In the genomic region with DNA sequence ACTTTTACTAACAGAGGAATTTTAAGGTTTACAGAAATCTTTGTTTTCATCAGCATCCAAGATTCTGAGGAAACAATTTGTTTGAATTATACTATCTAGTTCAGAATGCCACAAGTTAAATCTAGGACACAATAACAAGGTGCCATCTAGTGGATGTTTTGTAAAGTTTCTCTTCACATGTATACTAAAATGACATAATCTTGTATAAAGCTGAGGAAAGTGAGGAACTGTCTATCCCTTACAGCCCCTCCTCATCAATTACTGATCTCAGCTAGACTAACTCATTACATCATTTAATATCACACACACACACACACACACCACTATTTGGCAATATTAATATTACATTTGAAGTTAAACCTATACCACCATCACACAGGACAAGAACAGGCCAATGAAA, we compare ENCODE assay signal across 10 mouse cellular contexts.
DNase-seq lines count a peak whose midpoint lies in the region; ATAC-seq lines count a peak whose summit lies in the region.
"Had no signal": no experiment of that assay in that cellular context is flagged by ENCODE, and none has a peak within 500 bp of the region (broad histone marks: within the 10 kb centered on the region; RNA-seq: fewer than 3 reads in every experiment).

No protein-coding gene starts in this region.

- H3K9ac ChIP-seq in hindbrain, embryonic 13.5 days: no peak overlapping the region
- H3K9ac ChIP-seq in hindbrain, embryonic 11.5 days (ENCODE audit: low read depth, low read length): no peak overlapping the region
- H3K9ac ChIP-seq: lung, embryonic 15.5 days had no signal

- no peaks in the 10 kb centered on the region for H3K27me3 ChIP-seq in hindbrain, embryonic 13.5 days
- no peaks in the 10 kb centered on the region for H3K27me3 ChIP-seq in hindbrain, embryonic 11.5 days (ENCODE audit: control insufficient read depth, insufficient read depth, low read length)
- H3K27me3 ChIP-seq: lung, embryonic 15.5 days had no signal

- H3K4me2 ChIP-seq in hindbrain, embryonic 13.5 days: no peak overlapping the region
- no peak overlapping the region for H3K4me2 ChIP-seq in hindbrain, embryonic 11.5 days (replicated peaks; ENCODE audit: low read depth, low read length)
- H3K4me2 ChIP-seq: lung, embryonic 15.5 days had no signal

- H3K4me1 ChIP-seq in hindbrain, embryonic 13.5 days (replicated peaks): 0 out of 2 replicates have a peak, but pooled peaks cover 2% of the 10 kb centered on the region
- H3K4me1 ChIP-seq in hindbrain, embryonic 11.5 days (replicated peaks; ENCODE audit: control insufficient read depth, insufficient read depth, low read length): no peaks in the 10 kb centered on the region
- H3K4me1 ChIP-seq: lung, embryonic 15.5 days had no signal

- H3K4me3 ChIP-seq in hindbrain, embryonic 13.5 days: no peak overlapping the region
- no peak overlapping the region for H3K4me3 ChIP-seq in hindbrain, embryonic 11.5 days (ENCODE audit: low read depth, low read length)
- H3K4me3 ChIP-seq: lung, embryonic 15.5 days had no signal

- H3K36me3 ChIP-seq in hindbrain, embryonic 13.5 days: no peaks in the 10 kb centered on the region
- H3K36me3 ChIP-seq in hindbrain, embryonic 11.5 days (ENCODE audit: control insufficient read depth, insufficient read depth, low read length): no peaks in the 10 kb centered on the region
- H3K36me3 ChIP-seq: lung, embryonic 15.5 days had no signal

- peak; percentile 57 for ATAC-seq in hindbrain, embryonic 13.5 days (ENCODE audit: low FRiP score)
- no peak for ATAC-seq in hindbrain, embryonic 11.5 days (ENCODE audit: low FRiP score)
- peak; percentile 51 for ATAC-seq in megakaryocyte, adult 5-6 weeks (ENCODE audit: poor library complexity, severe bottlenecking)

- no peaks in the 10 kb centered on the region for H3K9me3 ChIP-seq in hindbrain, embryonic 13.5 days
- H3K9me3 ChIP-seq in hindbrain, embryonic 11.5 days (ENCODE audit: control insufficient read depth, low read length): no peaks in the 10 kb centered on the region
- H3K9me3 ChIP-seq: lung, embryonic 15.5 days had no signal

- no peak for DNase-seq in hindbrain, embryonic 11.5 days (ENCODE audit: low spot score)
- peak; percentile 70 for DNase-seq in 416B (ENCODE audit: low read depth)
- DNase-seq in Muller cell, postnatal 12 days (ENCODE audit: inconsistent ontology term): peak; percentile 25
- DNase-seq in yolk sac, embryonic 10.5 days (ENCODE audit: low spot score): no peak
- no peak for DNase-seq in gastrocnemius, postnatal 4 days (ENCODE audit: low spot score in 2 of 2)
- DNase-seq in spleen, postnatal 14 days (ENCODE audit: low spot score in 2 of 2): no peak
- DNase-seq: gastrocnemius, postnatal 25 days had no signal

- no peak overlapping the region for H3K27ac ChIP-seq in hindbrain, embryonic 13.5 days
- no peak overlapping the region for H3K27ac ChIP-seq in hindbrain, embryonic 11.5 days (ENCODE audit: low read depth, low read length)
- H3K27ac ChIP-seq: lung, embryonic 15.5 days had no signal

Comparison
In these comparisons a context has a peak if more than half of its experiments do, and no peak if none do; other contexts are left out.
1. DNase-seq: peak in 416B (single experiment) and Muller cell, postnatal 12 days (single experiment); none in hindbrain, embryonic 11.5 days (single experiment), yolk sac, embryonic 10.5 days (single experiment), gastrocnemius, postnatal 4 days (0 of 2) and spleen, postnatal 14 days (0 of 2).